Mouse (Mus musculus) T-cell, adult 66 days (primary cell): ENCODE data around the gene Fgf16. TPM values are rescaled to one million over a fixed set of nuclear protein-coding genes. Genes with fewer than 3 reads are reported as not detected.

Source experiments
- total RNA-seq, 2 experiments: library from RNA; stranded (reverse); gene quantifications; 3 replicates in 1 of 2; 4 replicates in 1 of 2; pipeline ENCODE4 v1.2.4; 2023

Gene Fgf16
- total RNA-seq = not detected

DNA sequence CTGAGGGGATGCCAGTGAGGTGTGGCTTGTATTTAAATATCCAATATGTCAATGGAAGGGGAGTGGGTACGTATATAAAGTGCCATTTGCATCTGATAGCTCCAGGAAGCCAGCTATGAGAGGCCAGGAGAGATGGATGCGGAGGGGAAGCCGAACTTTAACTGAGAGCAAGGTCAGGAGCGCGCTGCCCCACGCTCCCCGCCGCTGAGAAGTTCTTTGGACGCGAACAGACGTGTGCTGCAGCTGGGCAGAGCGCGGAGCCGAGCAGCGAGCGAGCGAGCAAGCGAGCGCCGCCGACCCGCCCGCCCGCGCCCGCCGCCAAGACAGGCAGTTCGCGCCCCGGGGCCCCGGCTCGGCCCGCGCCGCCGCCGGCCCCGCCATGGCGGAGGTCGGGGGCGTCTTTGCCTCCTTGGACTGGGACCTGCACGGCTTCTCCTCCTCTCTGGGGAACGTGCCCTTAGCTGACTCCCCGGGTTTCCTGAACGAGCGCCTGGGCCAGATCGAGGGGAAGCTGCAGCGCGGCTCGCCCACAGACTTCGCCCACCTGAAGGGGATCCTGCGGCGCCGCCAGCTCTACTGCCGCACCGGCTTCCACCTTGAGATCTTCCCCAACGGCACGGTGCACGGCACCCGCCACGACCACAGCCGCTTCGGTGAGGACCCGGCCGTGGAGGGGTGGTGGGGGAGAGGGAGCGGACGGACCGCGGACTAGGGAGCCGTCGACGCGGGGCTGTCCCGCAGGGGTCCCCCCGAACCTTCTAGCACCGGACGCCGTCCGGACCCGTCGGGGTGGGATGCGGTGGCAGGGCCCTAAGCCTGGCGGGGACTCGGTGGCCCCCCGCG lies at the start of gene Fgf16:
TSS of gene Fgf16 (plus strand) at position 118 of the 843 bp plus-strand sequence.

Other genes starting within 250 kb of the Fgf16 start
- 100 to 1,000 TPM; 218 to 254 TPM for gene Atrx, start 165.1 kb downstream of the Fgf16 start, total RNA-seq
- 10 to 100 TPM; 35.9 to 38.9 TPM for gene Magt1, start 247.6 kb downstream of the Fgf16 start, total RNA-seq